Mouse (Mus musculus): ENCODE results near the gene Tmcc3. TPM values are rescaled to one million over a fixed set of nuclear protein-coding genes. Genes with fewer than 3 reads are reported as not detected.

The Tmcc3 gene
- polyA plus RNA-seq, 1 experiment from 2014 or later: 14.9 TPM

DNA sequence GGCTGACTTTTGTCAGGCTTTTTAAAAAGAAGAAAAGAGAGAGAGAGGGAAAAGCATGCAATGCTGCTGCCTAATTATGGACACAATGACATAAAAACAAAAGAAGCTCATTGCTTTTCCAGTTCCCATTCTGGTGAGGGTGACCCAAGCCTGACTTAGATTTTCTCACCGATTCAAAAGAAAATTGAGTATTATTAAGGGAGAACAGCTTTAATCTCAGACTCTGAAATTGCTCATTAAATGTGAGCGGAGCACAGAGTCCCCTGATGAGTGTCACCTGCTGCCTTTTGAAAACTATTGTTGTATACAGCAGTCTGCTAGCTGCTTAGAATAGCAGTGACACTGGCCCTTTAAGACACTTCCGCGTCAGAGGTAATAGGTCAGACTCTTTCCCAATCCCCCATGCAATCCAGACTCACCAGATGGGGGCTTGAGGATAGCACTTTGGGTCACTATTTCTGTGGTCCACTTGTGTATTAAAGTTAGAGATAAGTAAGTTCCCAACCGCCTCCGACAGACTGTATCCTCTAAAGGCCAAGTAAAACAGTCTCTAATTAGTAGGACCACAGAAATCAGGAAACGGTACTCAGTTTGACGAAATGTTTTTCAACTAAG, 185.2 kb downstream of the Tmcc3 start:
- WGBS: 54% methylated on average over 8 of the region's 8 CpGs
- Histone ChIP-seq H3K36me3 (ENCODE audit: control insufficient read depth, insufficient read depth, low read length) (no peaks in the 10 kb centered on the region), H3K4me1 (ENCODE audit: control insufficient read depth, insufficient read depth, low read depth, low read length) (peaks cover 13% of the 10 kb centered on the region), H3K4me3 (ENCODE audit: low read length) (no peak overlapping the region), H3K27me3 (replicated peaks; ENCODE audit: control insufficient read depth, insufficient read depth, low read length) (no peaks in the 10 kb centered on the region), H3K9ac (ENCODE audit: low read depth, low read length) (no peak overlapping the region), H3K4me2 (ENCODE audit: low read length) (no peak overlapping the region), H3K27ac (ENCODE audit: low read depth, low read length) (no peak overlapping the region), H3K9me3 (ENCODE audit: control insufficient read depth, low read length) (no peaks in the 10 kb centered on the region)
- no peak for ATAC-seq

DNA sequence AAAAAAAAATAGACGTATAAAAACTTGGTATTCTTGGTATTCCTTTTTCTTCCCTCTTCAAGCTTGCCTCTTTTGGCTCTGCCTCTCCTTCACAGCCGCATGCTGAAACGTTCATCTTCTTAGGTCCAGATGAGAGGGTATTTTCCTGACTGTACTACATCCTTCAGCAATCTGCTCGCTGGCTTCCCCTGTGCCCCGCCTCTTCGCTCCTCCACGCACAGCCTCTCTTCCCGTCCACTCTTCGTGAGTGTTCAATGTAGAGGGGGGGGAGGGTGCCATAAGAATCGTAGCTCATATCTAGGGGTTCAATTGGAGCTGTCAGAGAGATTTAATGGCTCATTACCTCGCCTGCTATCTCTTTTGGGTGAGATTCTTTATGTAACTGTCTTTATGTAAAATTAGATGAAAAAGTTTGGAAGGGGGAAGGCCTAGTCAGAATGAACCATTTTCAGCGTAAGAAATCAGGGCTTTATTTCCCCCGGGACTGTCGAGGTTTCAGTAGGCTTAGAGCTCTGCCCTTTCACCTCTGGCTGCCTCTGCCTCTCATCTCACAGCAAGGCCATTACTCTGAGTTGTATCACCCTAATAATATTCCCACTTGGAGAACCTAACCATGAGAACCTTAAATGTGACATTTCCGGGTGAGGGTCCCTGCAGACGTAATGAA, 188.6 kb downstream of the Tmcc3 start:
- H3K9ac ChIP-seq (ENCODE audit: low read depth, low read length): no peak overlapping the region
- WGBS: 31% methylated on average over 16 of the region's 16 CpGs
- ATAC-seq: peak; percentile 51; the same call in 1 of the 2 replicates

DNA sequence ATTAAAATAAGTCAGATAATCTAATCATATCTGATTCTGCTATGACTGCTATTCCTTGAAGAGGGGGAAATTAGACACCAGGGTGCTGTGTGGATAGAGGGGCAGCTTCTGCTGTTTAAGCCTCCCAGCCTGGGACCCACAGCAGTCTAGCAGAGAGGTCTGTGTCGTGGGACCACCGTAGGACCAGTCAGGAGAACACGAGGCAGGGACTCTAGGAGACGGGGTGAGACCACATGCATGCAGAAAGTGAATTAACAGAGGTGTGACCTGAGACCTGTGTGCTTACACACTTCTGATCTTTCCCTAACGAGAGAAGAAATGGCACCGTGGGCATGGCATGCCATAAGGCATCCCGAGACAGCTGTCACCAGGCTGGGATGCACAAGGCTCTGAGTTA, 189.1 kb downstream of the Tmcc3 start:
- Histone ChIP-seq H3K4me3 (ENCODE audit: low read length) (no peak overlapping the region), H3K27ac (ENCODE audit: low read depth, low read length) (no peak overlapping the region), H3K27me3 (replicated peaks; ENCODE audit: control insufficient read depth, insufficient read depth, low read length) (no peaks in the 10 kb centered on the region), H3K4me2 (ENCODE audit: low read length) (no peak overlapping the region), H3K9me3 (ENCODE audit: control insufficient read depth, low read length) (no peaks in the 10 kb centered on the region), H3K36me3 (ENCODE audit: control insufficient read depth, insufficient read depth, low read length) (no peaks in the 10 kb centered on the region), H3K4me1 (ENCODE audit: control insufficient read depth, insufficient read depth, low read depth, low read length) (peaks cover 5% of the 10 kb centered on the region), H3K9ac (ENCODE audit: low read depth, low read length) (no peak overlapping the region)
- 62% methylated on average over 7 of the region's 7 CpGs for WGBS
- peak; percentile 37; the same call in 1 of the 2 replicates for ATAC-seq

More for the DNA sequence above, 188.6 kb downstream of the Tmcc3 start:
- no peak overlapping the region for H3K4me2 ChIP-seq (ENCODE audit: low read length)
- H3K4me1 ChIP-seq (ENCODE audit: control insufficient read depth, insufficient read depth, low read depth, low read length): peaks cover 5% of the 10 kb centered on the region
- no peaks in the 10 kb centered on the region for H3K36me3 ChIP-seq (ENCODE audit: control insufficient read depth, insufficient read depth, low read length)
- H3K4me3 ChIP-seq (ENCODE audit: low read length): no peak overlapping the region
- H3K9me3 ChIP-seq (ENCODE audit: control insufficient read depth, low read length): no peaks in the 10 kb centered on the region
- no peaks in the 10 kb centered on the region for H3K27me3 ChIP-seq (replicated peaks; ENCODE audit: control insufficient read depth, insufficient read depth, low read length)
- no peak overlapping the region for H3K27ac ChIP-seq (ENCODE audit: low read depth, low read length)

DNA sequence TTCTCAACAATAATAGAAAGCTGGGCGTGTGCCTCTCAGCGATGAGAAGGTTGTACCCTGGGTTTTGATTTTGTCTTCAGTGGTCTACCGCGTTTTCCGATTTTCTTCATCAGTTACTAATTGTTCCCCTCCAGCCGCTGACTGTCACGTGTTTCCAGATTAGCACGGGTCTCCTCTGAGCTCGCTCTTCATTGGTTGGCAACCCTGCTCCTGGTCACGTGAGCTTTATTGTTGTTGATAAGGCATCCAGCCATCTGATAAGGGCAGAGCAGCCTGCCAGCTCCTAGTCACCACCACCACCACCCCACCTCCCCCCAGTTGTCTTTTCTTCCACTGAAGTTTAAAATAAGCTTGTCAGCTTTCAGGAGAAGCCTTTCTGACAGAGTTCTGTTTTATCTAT, 190.0 kb downstream of the Tmcc3 start:
- Histone ChIP-seq H3K4me1 (ENCODE audit: control insufficient read depth, insufficient read depth, low read depth, low read length) (peaks cover 5% of the 10 kb centered on the region), H3K36me3 (ENCODE audit: control insufficient read depth, insufficient read depth, low read length) (no peaks in the 10 kb centered on the region), H3K9ac (ENCODE audit: low read depth, low read length) (no peak overlapping the region), H3K4me3 (ENCODE audit: low read length) (no peak overlapping the region), H3K27ac (ENCODE audit: low read depth, low read length) (no peak overlapping the region), H3K9me3 (ENCODE audit: control insufficient read depth, low read length) (no peaks in the 10 kb centered on the region), H3K4me2 (ENCODE audit: low read length) (no peak overlapping the region), H3K27me3 (replicated peaks; ENCODE audit: control insufficient read depth, insufficient read depth, low read length) (no peaks in the 10 kb centered on the region)
- ATAC-seq: no peak
- WGBS: 81% methylated on average over 10 of the region's 10 CpGs

DNA sequence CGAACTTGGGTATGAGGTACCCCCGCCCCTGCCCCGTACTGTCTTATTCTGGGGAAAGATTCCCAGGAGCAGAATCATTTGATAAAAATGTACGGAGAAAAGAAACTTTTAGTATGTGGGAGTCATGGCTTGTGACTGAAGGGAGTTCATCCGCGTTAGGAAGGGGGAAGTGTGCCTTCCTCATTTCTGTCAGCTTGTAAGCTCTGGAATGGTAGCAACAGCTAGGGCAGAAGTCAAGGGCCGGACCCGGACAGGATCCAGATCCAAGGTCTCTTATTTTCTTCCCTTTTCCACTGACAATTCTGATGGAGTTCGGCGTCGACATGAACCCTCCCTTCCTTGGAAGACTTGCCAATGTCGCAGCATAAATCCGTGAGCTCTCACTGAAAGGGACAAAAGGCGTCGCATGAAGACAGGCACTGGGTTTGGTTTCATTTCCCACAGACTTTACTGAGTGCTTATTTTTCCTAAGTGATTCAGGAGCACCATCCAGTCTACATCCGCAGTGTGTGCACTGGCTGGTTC, 193.6 kb downstream of the Tmcc3 start:
- 83% methylated on average over 16 of the region's 16 CpGs for WGBS

DNA sequence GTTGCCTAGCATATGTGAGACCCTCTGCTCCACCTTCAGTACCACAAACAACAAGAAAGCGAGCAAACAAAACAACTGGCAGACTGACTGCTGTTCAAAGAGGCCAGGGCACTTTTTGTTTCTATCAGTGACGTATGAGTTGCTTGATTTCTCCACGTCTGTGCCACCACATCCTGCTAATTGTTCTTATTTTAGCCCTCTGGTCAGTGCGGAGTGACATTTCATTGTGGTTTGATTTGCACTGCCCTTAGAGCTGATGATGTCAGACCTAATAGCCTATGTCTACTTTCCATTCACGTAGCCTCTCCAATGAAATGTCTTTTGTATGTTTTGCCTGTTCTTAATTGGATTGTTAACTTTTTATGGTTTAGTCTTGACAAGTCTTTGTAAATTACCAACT, 197.1 kb downstream of the Tmcc3 start:
- H3K4me1 ChIP-seq (ENCODE audit: control insufficient read depth, insufficient read depth, low read depth, low read length): no peaks in the 10 kb centered on the region
- no peaks in the 10 kb centered on the region for H3K36me3 ChIP-seq (ENCODE audit: control insufficient read depth, insufficient read depth, low read length)
- no peak for ATAC-seq
- H3K9ac ChIP-seq (ENCODE audit: low read depth, low read length): no peak overlapping the region
- no peak overlapping the region for H3K4me2 ChIP-seq (ENCODE audit: low read length)
- no peak overlapping the region for H3K4me3 ChIP-seq (ENCODE audit: low read length)
- H3K27ac ChIP-seq (ENCODE audit: low read depth, low read length): no peak overlapping the region
- H3K27me3 ChIP-seq (replicated peaks; ENCODE audit: control insufficient read depth, insufficient read depth, low read length): no peaks in the 10 kb centered on the region
- no peaks in the 10 kb centered on the region for H3K9me3 ChIP-seq (ENCODE audit: control insufficient read depth, low read length)
- WGBS: 72% methylated on average over 5 of the region's 5 CpGs

More for the DNA sequence above, 193.6 kb downstream of the Tmcc3 start:
- no peaks in the 10 kb centered on the region for H3K9me3 ChIP-seq (ENCODE audit: control insufficient read depth, low read length)
- H3K27ac ChIP-seq (ENCODE audit: low read depth, low read length): no peak overlapping the region
- no peak overlapping the region for H3K9ac ChIP-seq (ENCODE audit: low read depth, low read length)
- ATAC-seq: no peak
- H3K4me1 ChIP-seq (ENCODE audit: control insufficient read depth, insufficient read depth, low read depth, low read length): peaks cover under 1% of the 10 kb centered on the region; the same call in 1 of the 2 replicates
- H3K27me3 ChIP-seq (replicated peaks; ENCODE audit: control insufficient read depth, insufficient read depth, low read length): no peaks in the 10 kb centered on the region
- no peaks in the 10 kb centered on the region for H3K36me3 ChIP-seq (ENCODE audit: control insufficient read depth, insufficient read depth, low read length)
- no peak overlapping the region for H3K4me3 ChIP-seq (ENCODE audit: low read length)
- H3K4me2 ChIP-seq (ENCODE audit: low read length): no peak overlapping the region

DNA sequence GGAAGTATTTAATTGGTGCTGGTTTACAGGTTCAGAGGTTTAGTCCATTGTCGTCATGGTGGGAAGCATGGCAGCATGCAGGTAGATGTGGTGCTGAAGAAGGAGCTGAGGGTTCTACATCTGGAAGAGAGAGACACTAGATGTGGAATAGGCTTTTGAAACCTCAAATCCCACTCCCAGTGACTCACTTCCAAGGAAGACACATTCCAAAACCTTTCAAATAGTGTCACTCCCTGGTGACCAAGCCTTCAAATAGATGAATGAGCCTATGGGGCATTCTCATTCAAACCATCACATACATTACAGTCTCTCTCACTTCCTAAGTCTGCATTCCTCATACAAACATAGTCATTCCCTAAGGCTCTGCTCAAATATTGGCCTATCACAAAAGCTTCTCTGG, 201.0 kb downstream of the Tmcc3 start:
- Histone ChIP-seq H3K27ac (ENCODE audit: low read depth, low read length) (no peak overlapping the region), H3K27me3 (replicated peaks; ENCODE audit: control insufficient read depth, insufficient read depth, low read length) (no peaks in the 10 kb centered on the region), H3K9ac (ENCODE audit: low read depth, low read length) (no peak overlapping the region), H3K9me3 (ENCODE audit: control insufficient read depth, low read length) (no peaks in the 10 kb centered on the region), H3K4me1 (ENCODE audit: control insufficient read depth, insufficient read depth, low read depth, low read length) (peaks cover 20% of the 10 kb centered on the region), H3K4me2 (ENCODE audit: low read length) (no peak overlapping the region), H3K36me3 (ENCODE audit: control insufficient read depth, insufficient read depth, low read length) (no peaks in the 10 kb centered on the region), H3K4me3 (ENCODE audit: low read length) (no peak overlapping the region)
- 83% methylated on average over 1 of the region's 1 CpGs for WGBS
- no peak for ATAC-seq

DNA sequence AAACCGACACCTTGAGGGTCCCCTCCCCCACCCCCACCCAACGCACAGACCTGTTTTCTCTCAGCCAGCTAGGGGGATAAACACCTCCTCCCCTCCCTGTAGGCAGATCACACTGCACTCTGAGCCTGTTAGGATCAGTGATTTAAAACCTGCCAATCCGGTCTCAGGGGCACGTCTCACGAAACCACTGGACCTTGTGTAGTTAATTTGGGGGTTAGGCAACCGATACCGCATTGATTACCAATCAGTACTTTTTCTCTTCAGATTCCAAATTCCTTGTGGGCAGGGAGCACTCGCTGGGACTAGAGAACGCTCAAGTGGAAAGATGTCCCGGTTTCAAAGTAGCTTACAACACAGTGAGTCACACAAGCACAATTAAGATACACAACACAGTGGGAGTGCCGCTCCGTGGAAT, 202.3 kb downstream of the Tmcc3 start:
- Histone ChIP-seq H3K4me2 (ENCODE audit: low read length) (peak overlapping the region; percentile 84), H3K9ac (ENCODE audit: low read depth, low read length) (peak overlapping the region; percentile 84; the same call in 1 of the 2 replicates), H3K4me3 (ENCODE audit: low read length) (peak overlapping the region; percentile 91), H3K27ac (ENCODE audit: low read depth, low read length) (no peak overlapping the region), H3K27me3 (replicated peaks; ENCODE audit: control insufficient read depth, insufficient read depth, low read length) (no peaks in the 10 kb centered on the region; the same call in 1 of the 2 replicates), H3K4me1 (ENCODE audit: control insufficient read depth, insufficient read depth, low read depth, low read length) (peaks cover 20% of the 10 kb centered on the region), H3K36me3 (ENCODE audit: control insufficient read depth, insufficient read depth, low read length) (no peaks in the 10 kb centered on the region), H3K9me3 (ENCODE audit: control insufficient read depth, low read length) (no peaks in the 10 kb centered on the region)
- no peak for ATAC-seq
- 3% methylated on average over 12 of the region's 12 CpGs for WGBS

DNA sequence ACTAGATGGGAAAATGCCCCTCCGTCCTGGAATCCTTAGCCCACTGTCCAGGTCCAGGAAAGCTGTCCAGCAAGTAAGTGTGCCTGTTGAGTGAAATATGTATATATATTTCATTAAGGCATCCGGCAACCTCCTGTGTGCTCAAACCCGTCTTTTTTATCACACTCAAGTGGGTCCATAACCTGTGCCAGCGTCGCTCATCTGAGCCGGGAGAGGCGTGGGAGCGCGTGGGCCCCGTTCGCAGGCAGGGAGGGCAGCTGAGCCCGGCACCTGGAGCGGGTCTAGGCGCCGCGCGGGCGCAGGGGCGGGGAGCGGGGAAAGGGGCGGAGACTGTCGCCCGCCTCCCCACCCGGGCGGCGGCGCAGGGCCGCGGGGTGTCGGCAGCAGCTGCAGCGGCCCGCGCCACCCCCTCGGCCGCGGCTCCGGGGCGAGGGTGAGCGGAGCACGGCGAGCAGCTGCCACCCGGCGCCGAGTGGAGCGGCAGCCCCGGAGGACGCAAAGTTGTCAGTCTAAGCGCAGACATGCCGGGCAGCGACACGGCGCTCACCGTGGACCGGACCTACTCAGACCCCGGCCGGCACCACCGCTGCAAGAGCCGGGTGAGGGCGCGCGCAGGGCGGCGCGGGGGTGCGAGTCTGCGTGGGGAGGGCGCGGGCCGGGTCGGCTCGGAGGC, 202.9 kb downstream of the Tmcc3 start:
- Histone ChIP-seq H3K4me2 (ENCODE audit: low read length) (peak overlapping the region; percentile 84), H3K4me3 (ENCODE audit: low read length) (peak overlapping the region; percentile 91), H3K27ac (ENCODE audit: low read depth, low read length) (peak overlapping the region; percentile 81), H3K9me3 (ENCODE audit: control insufficient read depth, low read length) (no peaks in the 10 kb centered on the region), H3K36me3 (ENCODE audit: control insufficient read depth, insufficient read depth, low read length) (no peaks in the 10 kb centered on the region), H3K9ac (ENCODE audit: low read depth, low read length) (peak overlapping the region; percentile 84), H3K4me1 (ENCODE audit: control insufficient read depth, insufficient read depth, low read depth, low read length) (peaks cover 20% of the 10 kb centered on the region), H3K27me3 (replicated peaks; ENCODE audit: control insufficient read depth, insufficient read depth, low read length) (no peaks in the 10 kb centered on the region; the same call in 1 of the 2 replicates)
- under 1% methylated on average over 48 of the region's 71 CpGs for WGBS
- ATAC-seq: peak; percentile 84
